Mouse (Mus musculus) MEL (cell line): Measurements from ENCODE around the gene Slc2a2. TPM values are rescaled to one million over a fixed set of nuclear protein-coding genes. Genes with fewer than 3 reads are reported as not detected.
A peak's percentile ranks its signal among the peaks of the same experiment; 100 is the strongest.

Experiments used
- DNase-seq: peaks from one replicate; pipeline ENCODE4 v3.0.0; 2011; ENCODE audit warnings: low read depth, low spot score
- H3K27ac ChIP-seq: 2 replicates; pipeline ENCODE4 v1.5.1; 2012; ENCODE audit warnings: low read depth, mild to moderate bottlenecking, control low read depth, low read length, moderate library complexity; ENCODE audit not compliant: control insufficient read depth
- H3K27me3 ChIP-seq, 2 experiments: fragments of 150-350 bp in 1 of 2; sonication (generic) in 1 of 2; 2 replicates each; pipeline ENCODE4 v1.6.1; 2012; ENCODE audit warnings: low read length in 2 of 2, mild to moderate bottlenecking in 2 of 2, improper control_type of control experiment in 1 of 2, moderate library complexity in 1 of 2; ENCODE audit not compliant: insufficient read depth in 2 of 2, control insufficient read depth in 1 of 2
- H3K36me3 ChIP-seq, 2 experiments: 2 replicates each; pipeline ENCODE4 v1.6.1; 2012 to 2014; ENCODE audit warnings: low read length in 2 of 2, improper control_type of control experiment in 1 of 2, inconsistent platforms in 1 of 2, mild to moderate bottlenecking in 1 of 2; ENCODE audit not compliant: insufficient read depth in 2 of 2, control insufficient read depth in 1 of 2
- H3K4me1 ChIP-seq, 2 experiments: fragments of 150-350 bp in 1 of 2; sonication (generic) in 1 of 2; 2 replicates each; pipeline ENCODE4 v1.6.1; 2012; ENCODE audit warnings: low read length in 2 of 2, improper control_type of control experiment in 1 of 2, mild to moderate bottlenecking in 1 of 2; ENCODE audit not compliant: insufficient read depth in 2 of 2, control insufficient read depth in 1 of 2
- H3K4me3 ChIP-seq, 2 experiments: fragments of 150-350 bp in 1 of 2; sonication (generic) in 1 of 2; 2 replicates each; pipeline ENCODE4 v1.5.1; 2012; ENCODE audit warnings: low read depth in 2 of 2, low read length in 2 of 2, mild to moderate bottlenecking in 2 of 2, moderate library complexity in 2 of 2, control low read depth in 1 of 2, improper control_type of control experiment in 1 of 2; ENCODE audit not compliant: control insufficient read depth in 1 of 2, insufficient read depth in 1 of 2
- H3K79me2 ChIP-seq: 2 replicates; pipeline ENCODE4 v1.6.1; 2012; ENCODE audit warnings: mild to moderate bottlenecking, low read length, moderate library complexity; ENCODE audit not compliant: control insufficient read depth, poor library complexity, insufficient read depth
- H3K9ac ChIP-seq: 2 replicates; pipeline ENCODE4 v1.6.1; 2012; ENCODE audit warnings: low read depth, mild to moderate bottlenecking, control low read depth, low read length, moderate library complexity; ENCODE audit not compliant: control insufficient read depth, poor library complexity, severe bottlenecking
- H3K9me3 ChIP-seq: fragments of 150-350 bp; sonication (generic); replicated peaks from 2 replicates; pipeline ENCODE4 v1.6.1; 2012; ENCODE audit warnings: mild to moderate bottlenecking, low read length, improper control_type of control experiment, moderate library complexity; ENCODE audit not compliant: insufficient read depth
- BHLHE40 ChIP-seq: IDR thresholded peaks from 2 replicates; pipeline ENCODE4 v1.6.1; 2012; ENCODE audit warnings: low read depth, mild to moderate bottlenecking, inconsistent platforms, low read length, improper control_type of control experiment, borderline replicate concordance
- CHD1 ChIP-seq: IDR thresholded peaks from 2 replicates; pipeline ENCODE4 v1.6.1; 2012; ENCODE audit warnings: low read depth, mild to moderate bottlenecking, inconsistent platforms, low read length, improper control_type of control experiment
- CTCF ChIP-seq, 3 experiments: IDR thresholded peaks in 2 of 3; conservative IDR thresholded peaks in 1 of 3; 2 replicates each; pipeline ENCODE4 v1.5.1; 2011 to 2012; ENCODE audit warnings: low read length in 3 of 3, low read depth in 2 of 3, mild to moderate bottlenecking in 2 of 3, improper control_type of control experiment in 1 of 3, inconsistent platforms in 1 of 3, mixed read lengths in 1 of 3, moderate library complexity in 1 of 3; ENCODE audit not compliant: control insufficient read depth in 1 of 3, insufficient read depth in 1 of 3, poor library complexity in 1 of 3, severe bottlenecking in 1 of 3
- EP300 ChIP-seq, 2 experiments: IDR thresholded peaks; 2 replicates each; pipeline ENCODE4 v1.6.1; 2011; ENCODE audit warnings: improper control_type of control experiment in 2 of 2, low read length in 2 of 2, low read depth in 1 of 2, mild to moderate bottlenecking in 1 of 2
- GATA1 ChIP-seq: IDR thresholded peaks from 2 replicates; pipeline ENCODE4 v1.6.1; 2011; ENCODE audit warnings: low read depth, low read length, improper control_type of control experiment
- HCFC1 ChIP-seq: IDR thresholded peaks from 2 replicates; pipeline ENCODE4 v1.6.1; 2012; ENCODE audit warnings: low read depth, mild to moderate bottlenecking, inconsistent platforms, low read length, improper control_type of control experiment, moderate library complexity
- JUND ChIP-seq: IDR thresholded peaks from 2 replicates; pipeline ENCODE4 v1.6.1; 2011; ENCODE audit warnings: low read depth, mild to moderate bottlenecking, improper control_type of control experiment, low read length
- MAFK ChIP-seq: IDR thresholded peaks from 2 replicates; pipeline ENCODE4 v1.6.1; 2011; ENCODE audit warnings: low read depth, mild to moderate bottlenecking, low read length, improper control_type of control experiment, borderline replicate concordance
- MEF2A ChIP-seq: IDR thresholded peaks from 2 replicates; pipeline ENCODE4 v1.6.1; 2014; ENCODE audit warnings: low read depth, mild to moderate bottlenecking, inconsistent platforms, low read length, improper control_type of control experiment; ENCODE audit not compliant: poor library complexity, insufficient replicate concordance, severe bottlenecking; ENCODE audit errors: extremely low read depth
- MYB ChIP-seq: IDR thresholded peaks from 2 replicates; pipeline ENCODE4 v1.6.1; 2011; ENCODE audit warnings: mild to moderate bottlenecking, low read depth, low read length, improper control_type of control experiment
- POLR2AphosphoS2 ChIP-seq: IDR thresholded peaks from 2 replicates; pipeline ENCODE4 v1.6.1; 2011; ENCODE audit warnings: low read length, improper control_type of control experiment
- RAD21 ChIP-seq: IDR thresholded peaks from 2 replicates; pipeline ENCODE4 v1.6.1; 2011; ENCODE audit warnings: mild to moderate bottlenecking, low read depth, low read length, improper control_type of control experiment
- RCOR1 ChIP-seq: IDR thresholded peaks from 2 replicates; pipeline ENCODE4 v1.6.1; 2012; ENCODE audit warnings: low read depth, mild to moderate bottlenecking, inconsistent platforms, low read length, improper control_type of control experiment
- SMC3 ChIP-seq: IDR thresholded peaks from 2 replicates; pipeline ENCODE4 v1.6.1; 2011; ENCODE audit warnings: low read depth, low read length, improper control_type of control experiment
- ZNF384 ChIP-seq: IDR thresholded peaks from 2 replicates; pipeline ENCODE4 v1.6.1; 2012; ENCODE audit warnings: low read depth, mild to moderate bottlenecking, inconsistent platforms, low read length, improper control_type of control experiment
- polyA plus RNA-seq, 2 experiments: library from polyadenylated mRNA; stranded (reverse) in 1 of 2; unstranded in 1 of 2; fragments of >175 nt in 1 of 2; fragments of >200 nt in 1 of 2; gene quantifications; 2 replicates each; pipeline versions ENCODE4 v1.2.1 to v1.2.4; 2012; ENCODE audit warnings: low replicate concordance in 2 of 2, low read depth in 1 of 2; ENCODE audit not compliant: insufficient read length in 2 of 2, insufficient read depth in 1 of 2, missing spikeins in 1 of 2
- total RNA-seq: library from RNA; depleted of rRNA; stranded (reverse); fragments of 300-350 nt; gene quantifications from 2 replicates; pipeline ENCODE4 v1.2.3, GENCODE M21; 2012

The Slc2a2 gene
- total and polyA plus RNA-seq, 3 experiments = 0.77 to 1.1 TPM; not detected in 1

DNA sequence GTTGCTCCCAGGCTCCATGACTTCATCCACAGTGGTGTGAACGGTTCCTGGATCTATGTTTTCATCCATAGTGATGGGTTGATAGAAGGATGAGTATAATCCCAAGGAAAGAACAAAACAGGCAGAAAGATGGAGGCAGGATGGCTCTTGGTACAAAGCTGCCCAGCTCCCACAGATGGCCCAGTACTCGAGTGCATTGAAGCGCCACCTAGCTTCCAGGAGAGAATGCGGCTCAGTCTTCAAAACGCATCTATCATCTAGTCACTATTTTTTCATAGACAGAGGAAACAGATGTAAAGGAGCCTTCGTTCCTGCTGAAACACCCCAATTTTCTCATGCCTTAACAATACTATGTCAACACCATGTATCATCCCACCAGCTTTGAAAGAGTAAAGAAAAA, 25.8 kb downstream of the Slc2a2 start:
- no peak overlapping the region for H3K4me3 ChIP-seq
- peak; percentile 24 for DNase-seq

GRCm38 (mm10) chr3:28725203-28725602, 27.5 kb downstream of the Slc2a2 start:
- no peaks in the 10 kb centered on the region for H3K79me2 ChIP-seq
- H3K36me3 ChIP-seq = no peaks in the 10 kb centered on the region
- TF ChIP-seq JUND = no peak
- TF ChIP-seq EP300 (IDR thresholded peaks at IDR 0.05; ENCODE audit: low read depth in 1 of 2, low read length in 2 of 2) = no peak
- TF ChIP-seq BHLHE40 = no peak
- no peak for TF ChIP-seq HCFC1
- TF ChIP-seq RCOR1 = no peak
- no peak for TF ChIP-seq CHD1
- TF ChIP-seq CTCF (IDR thresholded peaks at IDR 0.05 in 2 of 3, conservative IDR thresholded peaks at IDR 0.05 in 1 of 3; ENCODE audit: control insufficient read depth in 1 of 3, insufficient read depth in 1 of 3, low read depth in 2 of 3, low read length in 3 of 3, poor library complexity in 1 of 3, severe bottlenecking in 1 of 3) = no peak
- no peaks in the 10 kb centered on the region for H3K27me3 ChIP-seq
- H3K4me3 ChIP-seq = no peak overlapping the region
- no peaks in the 10 kb centered on the region for H3K9me3 ChIP-seq
- DNase-seq = no peak
- H3K9ac ChIP-seq = no peak overlapping the region
- no peak overlapping the region for H3K27ac ChIP-seq
- H3K4me1 ChIP-seq = no peaks in the 10 kb centered on the region

More for the DNA sequence above, 25.8 kb downstream of the Slc2a2 start:
- H3K9ac ChIP-seq = no peak overlapping the region
- H3K27ac ChIP-seq = no peak overlapping the region
- H3K36me3 ChIP-seq = no peaks in the 10 kb centered on the region
- H3K79me2 ChIP-seq = no peaks in the 10 kb centered on the region
- H3K4me1 ChIP-seq = no peaks in the 10 kb centered on the region
- peak; percentile 37 for TF ChIP-seq SMC3
- no peak for TF ChIP-seq ZNF384
- TF ChIP-seq RAD21 = peak; percentile 7
- no peak for TF ChIP-seq MAFK
- TF ChIP-seq MYB = no peak
- TF ChIP-seq CTCF (IDR thresholded peaks at IDR 0.05 in 2 of 3, conservative IDR thresholded peaks at IDR 0.05 in 1 of 3; ENCODE audit: control insufficient read depth in 1 of 3, insufficient read depth in 1 of 3, low read depth in 2 of 3, low read length in 3 of 3, poor library complexity in 1 of 3, severe bottlenecking in 1 of 3) = peak; percentile 21 to 51 (median 49); a peak in 5 of 6 replicates
- TF ChIP-seq MEF2A = no peak
- no peaks in the 10 kb centered on the region for H3K9me3 ChIP-seq
- no peaks in the 10 kb centered on the region for H3K27me3 ChIP-seq

DNA sequence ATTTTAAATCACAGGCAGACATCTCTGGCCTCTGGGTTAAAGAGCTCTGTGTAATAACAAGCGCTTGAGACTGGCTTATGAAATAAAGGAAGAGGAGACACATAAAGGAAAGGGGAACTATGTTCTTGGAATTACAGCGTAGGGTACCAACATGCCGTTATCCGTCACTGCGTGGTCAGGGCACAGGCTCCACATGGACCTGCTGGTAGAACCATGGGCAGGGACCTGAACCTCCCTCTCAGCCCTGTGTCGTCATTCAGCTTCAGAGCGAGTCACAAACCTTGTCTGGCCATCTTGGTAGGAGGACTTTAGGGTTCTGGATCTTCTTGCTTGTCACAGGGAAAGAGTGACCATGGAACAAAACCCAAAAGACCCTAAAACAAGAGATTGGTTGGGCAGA, 28.7 kb downstream of the Slc2a2 start:
- no peaks in the 10 kb centered on the region for H3K79me2 ChIP-seq
- no peak overlapping the region for H3K9ac ChIP-seq
- H3K4me1 ChIP-seq = no peaks in the 10 kb centered on the region
- no peak for TF ChIP-seq POLR2AphosphoS2
- no peak for TF ChIP-seq GATA1
- no peak overlapping the region for H3K4me3 ChIP-seq
- no peaks in the 10 kb centered on the region; a peak in 1 of 4 replicates for H3K27me3 ChIP-seq
- no peak overlapping the region for H3K27ac ChIP-seq
- H3K36me3 ChIP-seq = no peaks in the 10 kb centered on the region
- no peak for DNase-seq
- no peaks in the 10 kb centered on the region for H3K9me3 ChIP-seq
